Mouse (Mus musculus) C2C12 (cell line): ENCODE results near the gene Tsc2.

Experiments used
- CEBPB ChIP-seq: IDR thresholded peaks from one replicate; pipeline ENCODE4 v1.6.1; 2011; ENCODE audit warnings: low read depth, mild to moderate bottlenecking, control low read depth, moderate library complexity
- CTCF ChIP-seq: IDR thresholded peaks from one replicate; pipeline ENCODE4 v1.5.1; 2011; ENCODE audit not compliant: control insufficient read depth, insufficient read depth, insufficient read length
- MAX ChIP-seq: IDR thresholded peaks from one replicate; pipeline ENCODE4 v1.6.1; 2011; ENCODE audit warnings: mild to moderate bottlenecking, control low read depth
- MYOD1 ChIP-seq: IDR thresholded peaks from one replicate; pipeline ENCODE4 v1.6.1; 2011; ENCODE audit warnings: low read depth; ENCODE audit not compliant: control insufficient read depth, insufficient read length
- USF1 ChIP-seq: IDR thresholded peaks from one replicate; pipeline ENCODE4 v1.6.1; 2011; ENCODE audit warnings: low read depth, mild to moderate bottlenecking, control low read depth, moderate library complexity

- TF ChIP-seq CTCF (no peak), USF1 (no peak), MYOD1 (no peak), MAX (no peak), CEBPB (no peak)
Observed at GRCm38 (mm10) chr17:24670246-24670844, 37.9 kb upstream of the Tsc2 start.
